Mouse (Mus musculus) spleen, adult 2 months (tissue): Measurements from ENCODE around the gene Ntng2.

Experiments
- CTCF ChIP-seq: fragments of 200-500 bp; IDR thresholded peaks from 2 replicates; pipeline ENCODE4 v1.5.1; 2011; ENCODE audit warnings: mild to moderate bottlenecking, inconsistent platforms; ENCODE audit not compliant: insufficient read depth, insufficient read length, insufficient replicate concordance; ENCODE audit errors: extremely low read depth
- POLR2A ChIP-seq: fragments of 200-500 bp; IDR thresholded peaks from 2 replicates; pipeline ENCODE4 v1.6.1; 2011; ENCODE audit warnings: low read depth, low read length, inconsistent platforms

GRCm38 (mm10) chr2:29179810-29180209, 73.0 kb downstream of the Ntng2 start:
- TF ChIP-seq CTCF (no peak), POLR2A (no peak)
